Mouse (Mus musculus) layer of hippocampus, adult 8-10 months (tissue): Measurements from ENCODE around the gene Acrv1. TPM values are rescaled to one million over a fixed set of nuclear protein-coding genes. Genes with fewer than 3 reads are reported as not detected.
"Not testable (repeated sequence)": the region's sequence is repeated elsewhere in the genome, so short reads cannot be mapped to it uniquely, and the experiment has no call there.

Experiments
- DNase-seq, 2 experiments: peaks; one replicate each; pipeline ENCODE4 v3.0.0; 2022; ENCODE audit warnings: low spot score in 2 of 2
- total RNA-seq, 4 experiments: library from RNA; stranded (reverse); gene quantifications; 2 replicates each; pipeline ENCODE4 v1.2.4; 2022

Gene Acrv1
- not detected for total RNA-seq

GRCm38 (mm10) chr9:36692920-36693319, at the start of gene Acrv1:
TSS of gene Acrv1 (plus strand) at chr9:36693220.
- no peak for DNase-seq

- not testable (repeated sequence) for DNase-seq
Measured at GRCm38 (mm10) chr9:36643276-36643675, 49.7 kb upstream of the Acrv1 start, which contains the start of gene A630095E13Rik. TSS of gene A630095E13Rik (minus strand) at chr9:36643376.

- no peak for DNase-seq
Measured at GRCm38 (mm10) chr9:36681424-36681823, 11.6 kb upstream of the Acrv1 start.

- DNase-seq = peak in 1 of 2 experiments; percentile 6
Measured at GRCm38 (mm10) chr9:36687329-36687728, 5.7 kb upstream of the Acrv1 start.

- no peak for DNase-seq
Measured at GRCm38 (mm10) chr9:36694276-36694675, 1.3 kb downstream of the Acrv1 start.

GRCm38 (mm10) chr9:36705923-36706322, 12.9 kb downstream of the Acrv1 start:
- no peak for DNase-seq

- no peak for DNase-seq
Measured at GRCm38 (mm10) chr9:36707304-36707703, 14.3 kb downstream of the Acrv1 start.

- DNase-seq = no peak
Measured at GRCm38 (mm10) chr9:36716624-36717023, 23.6 kb downstream of the Acrv1 start.

GRCm38 (mm10) chr9:36726131-36727033, 33.4 kb downstream of the Acrv1 start:
- peak; percentile 85 to 95 for DNase-seq

GRCm38 (mm10) chr9:36727034-36727755, 34.2 kb downstream of the Acrv1 start, which contains the start of gene Chek1:
TSS of gene Chek1 (minus strand) at chr9:36727065.
- no peak for DNase-seq

Other genes with a start within 250 kb of the Acrv1 start
- gene Gm9513, start 217.6 kb upstream of the Acrv1 start, total RNA-seq = not detected
- not detected for gene Gm5615, start 151.3 kb upstream of the Acrv1 start, total RNA-seq
- not detected for gene Gm17689, start 110.6 kb upstream of the Acrv1 start, total RNA-seq
- gene A630095E13Rik, start 49.8 kb upstream of the Acrv1 start, total RNA-seq = not detected
- gene Chek1, start 33.8 kb downstream of the Acrv1 start, total RNA-seq = 1 to 10 TPM; 3.0 to 3.6 (median 3.2) TPM
- 10 to 100 TPM; 68.7 to 78.0 (median 73.2) TPM for gene Stt3a, start 74.5 kb downstream of the Acrv1 start, total RNA-seq
- 100 to 1,000 TPM in 2 of 4 experiments, 10 to 100 TPM in 2; 90.8 to 109 (median 99.9) TPM for gene Ei24, start 104.2 kb downstream of the Acrv1 start, total RNA-seq
- 100 to 1,000 TPM; 259 to 276 (median 263) TPM for gene Fez1, start 128.6 kb downstream of the Acrv1 start, total RNA-seq